Mouse (Mus musculus): ENCODE data around the gene Kcnt1. TPM values are rescaled to one million over a fixed set of nuclear protein-coding genes. Genes with fewer than 3 reads are reported as not detected.
"Not testable (repeated sequence)": the region's sequence is repeated elsewhere in the genome, so short reads cannot be mapped to it uniquely, and the experiment has no call there.

Gene Kcnt1
- total RNA-seq (2021): 10 to 100 TPM; 33.6 to 37.2 TPM

- peak in 1 of 2 experiments; percentile 38 for DNase-seq (ENCODE audit: extremely low spot score in 1 of 2, low spot score in 1 of 2)
Measured at GRCm38 (mm10) chr2:25863337-25864131, at the start of gene Kcnt1. Gene Kcnt1 (plus strand): TSS chr2:25863734.

- not testable (repeated sequence) for DNase-seq (ENCODE audit: extremely low spot score in 1 of 2, low spot score in 1 of 2)
Measured at GRCm38 (mm10) chr2:25815748-25816147, 47.8 kb upstream of the Kcnt1 start, which contains the start of gene Glt6d1. Gene Glt6d1 (minus strand): TSS chr2:25815848.

DNA sequence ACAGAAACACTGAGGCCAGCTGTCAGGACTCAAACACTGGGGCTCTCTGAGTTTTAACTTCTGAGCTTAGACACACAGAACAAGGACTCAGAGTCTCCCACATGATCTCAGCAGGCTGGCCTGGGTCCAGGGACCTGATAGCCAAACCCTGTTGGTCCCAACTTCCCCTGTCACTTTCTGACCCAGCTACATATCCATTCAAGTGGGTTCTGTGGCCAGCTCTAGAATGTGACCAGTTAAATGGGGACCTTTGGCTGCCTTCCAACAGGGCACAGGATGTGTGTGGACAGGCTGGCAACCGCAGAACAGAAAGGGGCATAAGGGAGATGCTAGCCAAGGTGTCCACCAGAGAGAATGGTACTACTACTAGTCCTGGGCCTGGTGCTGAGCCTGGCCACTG lies 40.7 kb upstream of the Kcnt1 start, which contains the start of gene Lcn9:
Gene Lcn9 (plus strand): TSS at position 348 of the 400 bp plus-strand sequence.
- DNase-seq (ENCODE audit: extremely low spot score in 1 of 2, low spot score in 1 of 2): peak in 1 of 2 experiments; percentile 24

DNA sequence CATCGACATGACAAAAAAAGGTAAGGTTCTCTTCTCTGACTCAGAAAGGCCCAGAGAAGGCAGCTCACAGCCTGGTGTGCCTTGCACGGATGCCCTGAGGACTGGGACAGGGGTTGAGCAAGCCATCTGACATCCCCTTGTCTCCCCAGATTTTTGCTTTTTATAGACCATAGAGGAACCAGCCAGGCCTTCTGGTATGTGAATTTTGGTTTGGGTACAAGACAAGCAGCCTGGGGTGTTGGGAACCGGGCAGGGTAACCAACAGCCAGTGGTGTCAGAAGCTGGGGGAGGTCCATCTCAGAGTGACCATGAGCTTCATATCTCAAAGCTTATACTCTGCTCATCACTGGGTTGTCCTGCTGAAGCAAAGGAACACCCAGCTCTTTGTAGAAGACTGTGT lies 38.8 kb upstream of the Kcnt1 start:
- DNase-seq (ENCODE audit: extremely low spot score in 1 of 2, low spot score in 1 of 2): no peak

- no peak for DNase-seq (ENCODE audit: extremely low spot score in 1 of 2, low spot score in 1 of 2)
Measured at GRCm38 (mm10) chr2:25828344-25828947, 35.1 kb upstream of the Kcnt1 start.

- DNase-seq (ENCODE audit: extremely low spot score in 1 of 2, low spot score in 1 of 2): no peak
Measured at GRCm38 (mm10) chr2:25830786-25831185, 32.7 kb upstream of the Kcnt1 start.

- DNase-seq (ENCODE audit: extremely low spot score in 1 of 2, low spot score in 1 of 2): peak; percentile 80 to 94
Measured at GRCm38 (mm10) chr2:25836291-25836690, 27.2 kb upstream of the Kcnt1 start.

DNA sequence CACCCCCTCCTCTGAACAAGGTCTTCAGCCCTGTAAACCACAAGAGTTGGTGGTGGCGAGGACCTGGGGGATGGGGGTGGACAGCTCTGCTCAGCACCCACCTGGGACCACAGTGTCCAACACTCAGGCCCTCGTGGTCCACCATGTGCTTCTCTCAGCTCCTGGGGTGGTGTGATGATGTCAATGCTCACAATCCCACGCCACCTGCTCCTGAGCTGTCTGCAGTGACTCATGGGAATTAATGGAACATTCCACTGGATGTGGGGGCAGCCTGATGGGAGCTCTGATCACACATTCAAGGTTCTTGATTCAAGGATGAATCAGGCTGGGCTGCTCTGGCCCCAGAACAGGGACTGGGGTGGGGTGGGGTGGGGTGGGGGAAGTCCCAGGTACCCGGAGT lies 21.4 kb upstream of the Kcnt1 start:
- DNase-seq (ENCODE audit: extremely low spot score in 1 of 2, low spot score in 1 of 2): no peak

- DNase-seq (ENCODE audit: extremely low spot score in 1 of 2, low spot score in 1 of 2): no peak
Measured at GRCm38 (mm10) chr2:25842758-25843157, 20.8 kb upstream of the Kcnt1 start.

GRCm38 (mm10) chr2:25844097-25844496 lies 19.4 kb upstream of the Kcnt1 start:
- no peak for DNase-seq (ENCODE audit: extremely low spot score in 1 of 2, low spot score in 1 of 2)

DNA sequence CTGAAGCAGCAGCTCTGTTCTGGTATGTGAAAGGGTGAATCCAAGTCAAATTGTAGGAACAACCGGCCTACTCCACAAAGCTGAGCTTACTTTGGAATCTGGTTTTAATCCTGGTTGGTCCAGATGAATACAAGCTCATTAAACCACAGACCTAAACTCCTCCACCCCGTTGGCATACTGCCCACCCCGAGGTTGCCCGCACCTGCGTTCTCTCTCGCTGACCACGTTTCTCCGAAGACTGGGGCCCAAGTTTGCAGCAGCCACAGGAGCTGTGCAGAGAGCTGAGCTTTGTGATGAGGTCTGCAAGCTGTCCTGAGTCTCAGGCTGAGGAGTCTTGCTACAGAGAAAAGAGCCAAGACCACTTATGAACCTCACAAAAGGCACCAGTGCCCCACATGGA lies 17.0 kb upstream of the Kcnt1 start:
- no peak for DNase-seq (ENCODE audit: extremely low spot score in 1 of 2, low spot score in 1 of 2)

DNA sequence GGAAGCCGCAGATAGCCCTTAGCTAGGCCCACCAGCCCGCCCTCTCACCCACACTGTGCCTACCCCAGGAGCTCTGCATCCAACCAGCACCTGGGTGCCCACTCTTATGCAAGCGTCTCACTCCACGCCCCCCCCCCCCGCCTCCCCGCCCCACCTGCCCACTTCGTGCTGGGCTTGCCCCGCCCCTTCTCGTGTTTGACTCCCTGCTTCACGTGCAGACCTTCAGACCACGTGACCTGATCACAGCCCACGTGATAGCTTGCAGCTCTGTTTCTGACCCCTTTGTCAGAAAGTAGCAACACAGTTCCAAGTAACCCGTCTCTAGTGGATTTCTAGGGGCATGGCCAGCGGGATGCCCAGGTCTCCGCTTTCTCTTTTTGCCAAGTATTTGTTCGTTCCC lies 16.3 kb upstream of the Kcnt1 start, which contains the start of gene Sohlh1:
Gene Sohlh1 (minus strand): TSS at position 23 of the 400 bp plus-strand sequence.
- no peak for DNase-seq (ENCODE audit: extremely low spot score in 1 of 2, low spot score in 1 of 2)

DNA sequence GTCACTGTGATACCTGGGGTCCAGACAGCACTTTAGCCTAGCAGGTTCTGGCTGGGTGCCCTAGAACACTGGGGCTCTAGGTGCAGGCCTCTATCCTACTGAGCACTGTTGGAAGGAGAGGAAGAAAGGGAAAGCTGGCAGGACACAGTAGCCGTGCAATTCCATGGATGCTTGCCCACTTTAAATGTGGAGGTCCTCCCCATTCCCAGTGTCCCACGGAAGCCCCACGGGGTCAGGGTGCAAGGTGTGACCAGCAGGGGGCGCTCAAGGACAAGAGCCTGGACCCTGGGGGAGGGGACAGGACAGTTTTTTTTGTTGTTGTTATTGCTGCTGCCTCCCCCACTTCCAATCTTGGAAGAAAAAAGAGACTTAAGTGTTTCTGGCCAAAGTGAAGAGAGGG lies 13.2 kb upstream of the Kcnt1 start:
- DNase-seq (ENCODE audit: extremely low spot score in 1 of 2, low spot score in 1 of 2): peak in 1 of 2 experiments; percentile 80

GRCm38 (mm10) chr2:25852626-25853025 lies 10.9 kb upstream of the Kcnt1 start:
- peak in 1 of 2 experiments; percentile 47 for DNase-seq (ENCODE audit: extremely low spot score in 1 of 2, low spot score in 1 of 2)

DNA sequence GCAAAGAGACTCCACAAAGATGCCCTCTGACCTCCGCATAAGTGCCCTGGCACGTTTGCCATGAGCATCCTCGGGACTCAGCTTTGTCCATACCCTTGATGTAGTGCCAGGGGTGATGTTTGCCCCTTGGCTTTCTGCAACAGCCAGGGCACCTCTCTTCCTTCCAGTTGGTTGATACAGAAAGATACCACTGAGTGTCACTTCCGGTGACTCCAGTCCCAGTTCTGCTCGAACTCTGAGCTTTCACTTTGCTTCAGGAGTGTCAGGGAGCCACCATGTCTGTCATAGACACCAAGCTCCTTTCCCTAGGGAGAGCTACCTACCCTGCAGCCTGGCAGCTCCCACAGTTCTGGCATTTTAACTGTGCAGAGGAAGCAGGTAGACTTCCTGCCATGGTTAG lies 9.5 kb upstream of the Kcnt1 start:
- no peak for DNase-seq (ENCODE audit: extremely low spot score in 1 of 2, low spot score in 1 of 2)

GRCm38 (mm10) chr2:25859891-25860290 lies 3.6 kb upstream of the Kcnt1 start:
- DNase-seq (ENCODE audit: extremely low spot score in 1 of 2, low spot score in 1 of 2): no peak

GRCm38 (mm10) chr2:25862038-25862437 lies 1.5 kb upstream of the Kcnt1 start:
- DNase-seq (ENCODE audit: extremely low spot score in 1 of 2, low spot score in 1 of 2): no peak

GRCm38 (mm10) chr2:25862696-25863270 lies 751 bp upstream of the Kcnt1 start:
- DNase-seq (ENCODE audit: extremely low spot score in 1 of 2, low spot score in 1 of 2): no peak

- DNase-seq (ENCODE audit: extremely low spot score in 1 of 2, low spot score in 1 of 2): no peak
Measured at GRCm38 (mm10) chr2:25864230-25864629, 696 bp downstream of the Kcnt1 start.

GRCm38 (mm10) chr2:25865412-25865811 lies 1.9 kb downstream of the Kcnt1 start:
- peak in 1 of 2 experiments; percentile 29 for DNase-seq (ENCODE audit: extremely low spot score in 1 of 2, low spot score in 1 of 2)

GRCm38 (mm10) chr2:25866656-25867055 lies 3.1 kb downstream of the Kcnt1 start:
- DNase-seq (ENCODE audit: extremely low spot score in 1 of 2, low spot score in 1 of 2): no peak
